Mouse (Mus musculus) limb, embryonic 12.5 days (tissue): ENCODE measurements around the gene L3mbtl4. TPM values are rescaled to one million over a fixed set of nuclear protein-coding genes. Genes with fewer than 3 reads are reported as not detected.

Experiments
- ATAC-seq: fragments of 200-750 bp; cut with Nextera tagmentation; 2 replicates; pipeline ENCODE4 v1.8.0; 2017; ENCODE audit warnings: low read depth, moderate TSS enrichment; ENCODE audit not compliant: insufficient number of reproducible peaks, insufficient read depth, low FRiP score, low TSS enrichment
- H3K27ac ChIP-seq: fragments of 300-500 bp; sonication (generic); 2 replicates; pipeline ENCODE4 v1.5.1; 2016; ENCODE audit warnings: mild to moderate bottlenecking, moderate library complexity
- H3K27me3 ChIP-seq: fragments of 300-500 bp; sonication (generic); 2 replicates; pipeline ENCODE4 v1.6.1; 2016; ENCODE audit warnings: mild to moderate bottlenecking, moderate library complexity
- H3K36me3 ChIP-seq: fragments of 300-500 bp; sonication (generic); 2 replicates; pipeline ENCODE4 v1.6.1; 2016; ENCODE audit warnings: mild to moderate bottlenecking, moderate library complexity
- H3K4me1 ChIP-seq: fragments of 300-500 bp; sonication (generic); replicated peaks from 2 replicates; pipeline ENCODE4 v1.6.1; 2016
- H3K4me2 ChIP-seq: fragments of 300-500 bp; sonication (generic); 2 replicates; pipeline ENCODE4 v1.6.1; 2016; ENCODE audit warnings: mild to moderate bottlenecking, moderate library complexity
- H3K4me3 ChIP-seq: fragments of 300-500 bp; sonication (generic); replicated peaks from 2 replicates; pipeline ENCODE4 v1.5.1; 2016; ENCODE audit warnings: mild to moderate bottlenecking
- H3K9ac ChIP-seq: fragments of 300-500 bp; sonication (generic); replicated peaks from 2 replicates; pipeline ENCODE4 v1.6.1; 2016; ENCODE audit warnings: mild to moderate bottlenecking, moderate library complexity
- H3K9me3 ChIP-seq: fragments of 300-500 bp; sonication (generic); 2 replicates; pipeline ENCODE4 v1.6.1; 2016; ENCODE audit warnings: mild to moderate bottlenecking, moderate library complexity
- WGBS: fragments of 180-500 bp; shearing (Covaris S2); methylation state at CpG from one replicate; pipeline ENCODE4 v1.1.7; 2016; 5-methylcytosine and 5-hydroxymethylcytosine counted together
- polyA plus RNA-seq: library from polyadenylated mRNA; unstranded; fragments of >200 nt; fragmentation: Nextera tagmentation; extraction: Ambion mirVana; gene quantifications from 2 replicates; pipeline ENCODE4 v1.2.1, GENCODE M21; 2016

Gene L3mbtl4
- polyA plus RNA-seq, 1 experiment from 2014 or later, result 0.13 TPM

DNA sequence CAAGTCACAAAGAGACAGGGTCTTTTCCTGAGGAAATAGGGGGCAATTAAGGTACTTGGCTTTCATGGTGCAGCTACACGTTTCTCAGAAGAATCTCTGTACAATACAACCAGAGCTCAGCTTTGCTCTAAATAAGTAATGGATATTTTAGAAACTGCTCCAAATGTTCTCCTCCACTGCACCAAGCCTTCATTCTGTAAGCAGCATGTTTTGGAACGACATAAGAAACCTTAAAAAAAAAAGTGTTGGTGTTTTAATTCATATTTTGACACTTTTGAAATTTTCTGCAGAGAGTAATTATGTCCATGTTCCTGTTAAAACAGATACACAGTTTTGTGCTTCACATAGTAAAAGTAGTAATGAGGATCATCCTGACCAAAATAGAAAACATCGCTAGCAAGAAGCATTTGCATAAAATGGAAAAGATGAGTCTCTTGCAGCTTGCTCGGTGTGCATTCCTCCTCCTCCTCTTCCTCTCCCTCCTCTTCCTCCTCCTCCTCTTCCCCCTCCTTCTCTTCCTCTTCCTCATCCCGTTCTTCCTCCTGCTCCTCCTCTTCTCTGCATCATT lies 369.0 kb downstream of the L3mbtl4 start:
- H3K4me2 ChIP-seq, result no peak overlapping the region
- H3K36me3 ChIP-seq, result no peaks in the 10 kb centered on the region
- H3K4me1 ChIP-seq, result no peaks in the 10 kb centered on the region
- H3K27ac ChIP-seq, result no peak overlapping the region
- 76% methylated on average over 5 of the region's 5 CpGs for WGBS
- no peaks in the 10 kb centered on the region for H3K9me3 ChIP-seq
- no peak overlapping the region for H3K9ac ChIP-seq
- no peak for ATAC-seq
- no peaks in the 10 kb centered on the region for H3K27me3 ChIP-seq
- no peak overlapping the region for H3K4me3 ChIP-seq

DNA sequence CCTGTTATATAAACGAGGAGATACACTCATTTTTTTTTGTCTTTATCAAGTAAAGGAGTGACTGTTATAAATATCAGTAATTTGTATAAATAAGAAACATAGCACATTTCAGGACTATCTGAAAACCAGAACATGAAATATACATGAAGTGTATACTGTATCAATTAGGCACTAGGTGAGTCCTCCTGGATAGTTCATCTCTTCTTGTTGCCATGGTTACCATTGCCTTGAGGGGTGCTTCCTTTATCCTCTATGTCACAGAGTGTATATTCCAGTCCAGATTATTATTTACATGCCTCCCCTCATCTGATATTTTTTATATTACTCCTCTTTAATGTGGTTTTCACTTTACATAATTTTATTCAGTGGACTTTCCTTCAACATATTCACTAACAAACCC lies 392.9 kb downstream of the L3mbtl4 start:
- Histone ChIP-seq H3K9me3 (no peaks in the 10 kb centered on the region), H3K4me3 (no peak overlapping the region), H3K27me3 (no peaks in the 10 kb centered on the region), H3K27ac (no peak overlapping the region), H3K4me2 (no peak overlapping the region), H3K36me3 (no peaks in the 10 kb centered on the region), H3K9ac (no peak overlapping the region), H3K4me1 (no peaks in the 10 kb centered on the region)
- WGBS, result 83% methylated on average over 1 of the region's 1 CpGs
- no peak for ATAC-seq

GRCm38 (mm10) chr17:68672088-68672504 lies 398.5 kb downstream of the L3mbtl4 start:
- H3K9me3 ChIP-seq, result no peaks in the 10 kb centered on the region
- no peak overlapping the region for H3K4me3 ChIP-seq
- ATAC-seq, result no peak
- no peaks in the 10 kb centered on the region for H3K27me3 ChIP-seq
- no peak overlapping the region for H3K4me2 ChIP-seq
- no peaks in the 10 kb centered on the region for H3K36me3 ChIP-seq
- H3K27ac ChIP-seq, result no peak overlapping the region
- 23% methylated on average over 7 of the region's 7 CpGs for WGBS
- no peaks in the 10 kb centered on the region for H3K4me1 ChIP-seq
- H3K9ac ChIP-seq, result no peak overlapping the region

DNA sequence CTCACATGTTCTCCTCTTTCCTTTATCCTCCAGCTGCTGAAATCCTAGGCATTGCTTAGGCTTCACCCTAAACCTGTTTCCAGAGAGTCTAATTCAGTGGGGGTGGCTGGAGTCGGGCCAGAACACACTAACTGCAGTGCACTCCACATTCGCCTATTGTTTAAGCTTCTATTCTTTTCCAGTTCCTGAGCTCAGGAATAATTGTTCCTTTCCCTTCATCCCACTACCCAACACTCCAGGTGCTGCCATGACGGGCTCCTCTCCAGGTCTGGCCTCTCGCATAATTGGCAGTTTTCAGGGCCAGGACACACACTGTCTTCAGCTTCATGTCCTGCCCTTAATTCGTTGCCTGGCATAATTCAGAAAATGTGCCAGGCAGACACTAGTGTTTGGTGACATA lies 437.1 kb downstream of the L3mbtl4 start:
- ATAC-seq, result no peak
- Histone ChIP-seq H3K4me1 (no peaks in the 10 kb centered on the region), H3K9me3 (no peaks in the 10 kb centered on the region), H3K27me3 (no peaks in the 10 kb centered on the region), H3K4me2 (no peak overlapping the region), H3K36me3 (no peaks in the 10 kb centered on the region), H3K27ac (no peak overlapping the region), H3K9ac (no peak overlapping the region), H3K4me3 (no peak overlapping the region)
- WGBS, result 80% methylated on average over 5 of the region's 5 CpGs

GRCm38 (mm10) chr17:68711350-68711749 lies 437.8 kb downstream of the L3mbtl4 start:
- H3K27ac ChIP-seq, result no peak overlapping the region
- ATAC-seq, result no peak; the same call in 1 of the 2 replicates
- no peak overlapping the region for H3K4me2 ChIP-seq
- no peaks in the 10 kb centered on the region for H3K4me1 ChIP-seq
- H3K27me3 ChIP-seq, result no peaks in the 10 kb centered on the region
- H3K36me3 ChIP-seq, result no peaks in the 10 kb centered on the region
- no peak overlapping the region for H3K4me3 ChIP-seq
- no peaks in the 10 kb centered on the region for H3K9me3 ChIP-seq
- WGBS, result 87% methylated on average over 3 of the region's 3 CpGs
- no peak overlapping the region for H3K9ac ChIP-seq

- Histone ChIP-seq H3K27ac (no peak overlapping the region), H3K27me3 (no peaks in the 10 kb centered on the region), H3K9me3 (no peaks in the 10 kb centered on the region), H3K36me3 (no peaks in the 10 kb centered on the region), H3K4me2 (no peak overlapping the region), H3K4me1 (peaks cover 17% of the 10 kb centered on the region), H3K9ac (no peak overlapping the region), H3K4me3 (no peak overlapping the region)
- ATAC-seq, result no peak
- whole genome bisulfite sequencing, result 50% methylated on average over 1 of the region's 1 CpGs
Measured at GRCm38 (mm10) chr17:68748296-68748695, 474.7 kb downstream of the L3mbtl4 start.

DNA sequence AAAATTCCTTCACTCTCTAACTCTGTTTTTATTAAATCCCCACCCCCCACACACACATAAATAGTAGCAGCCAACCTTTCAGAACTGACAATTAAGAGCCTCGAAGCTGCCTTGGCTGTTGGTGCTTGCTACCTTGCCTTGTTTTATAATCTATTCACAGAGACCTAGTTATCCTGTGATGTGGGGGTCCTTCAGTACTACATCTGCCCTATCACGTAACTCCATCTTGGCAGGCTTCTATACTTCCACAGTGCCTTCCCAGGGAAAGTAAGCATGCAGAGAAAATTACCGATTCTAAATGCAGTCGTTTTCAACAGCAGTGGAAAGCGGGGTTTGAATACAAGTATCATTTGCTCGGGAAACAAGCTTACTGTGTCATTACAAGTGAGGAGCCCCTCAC lies 476.9 kb downstream of the L3mbtl4 start:
- no peak overlapping the region for H3K9ac ChIP-seq
- 70% methylated on average over 6 of the region's 6 CpGs for WGBS
- no peak overlapping the region for H3K4me2 ChIP-seq
- ATAC-seq, result no peak
- no peak overlapping the region for H3K4me3 ChIP-seq
- peaks cover 17% of the 10 kb centered on the region for H3K4me1 ChIP-seq
- no peaks in the 10 kb centered on the region for H3K9me3 ChIP-seq
- H3K36me3 ChIP-seq, result no peaks in the 10 kb centered on the region
- no peaks in the 10 kb centered on the region for H3K27me3 ChIP-seq
- H3K27ac ChIP-seq, result no peak overlapping the region

GRCm38 (mm10) chr17:68753112-68753511 lies 479.5 kb downstream of the L3mbtl4 start:
- no peak overlapping the region for H3K4me2 ChIP-seq
- WGBS, result 79% methylated on average over 7 of the region's 7 CpGs
- no peaks in the 10 kb centered on the region for H3K27me3 ChIP-seq
- no peaks in the 10 kb centered on the region for H3K9me3 ChIP-seq
- H3K4me3 ChIP-seq, result no peak overlapping the region
- H3K27ac ChIP-seq, result no peak overlapping the region
- peaks cover 16% of the 10 kb centered on the region for H3K4me1 ChIP-seq
- H3K36me3 ChIP-seq, result no peaks in the 10 kb centered on the region
- no peak overlapping the region for H3K9ac ChIP-seq
- no peak for ATAC-seq

GRCm38 (mm10) chr17:68754789-68755188 lies 481.2 kb downstream of the L3mbtl4 start:
- Histone ChIP-seq H3K27me3 (no peaks in the 10 kb centered on the region), H3K9me3 (no peaks in the 10 kb centered on the region), H3K4me2 (no peak overlapping the region), H3K4me3 (no peak overlapping the region), H3K27ac (no peak overlapping the region), H3K36me3 (no peaks in the 10 kb centered on the region), H3K9ac (no peak overlapping the region), H3K4me1 (peaks cover 10% of the 10 kb centered on the region)
- no peak for ATAC-seq
- WGBS, result 94% methylated on average over 11 of the region's 11 CpGs

DNA sequence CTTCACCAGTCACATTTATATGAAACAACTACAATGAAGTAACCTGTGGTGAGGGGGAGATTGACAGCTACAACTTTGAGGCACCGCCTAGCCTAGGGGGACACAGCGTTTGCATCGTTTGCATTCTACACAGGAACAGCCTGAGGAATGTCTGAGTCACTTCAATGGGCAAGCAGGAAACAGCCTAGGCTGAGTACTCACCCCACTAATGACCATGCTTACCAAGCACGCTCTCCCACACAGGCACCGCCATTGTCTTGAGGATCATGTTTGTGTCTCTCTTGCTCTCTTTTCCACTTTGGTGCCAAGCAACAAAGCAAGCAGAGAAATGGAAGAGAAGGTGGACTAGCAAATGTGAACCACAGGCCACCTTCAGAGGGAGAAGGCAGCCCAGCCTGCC lies 484.8 kb downstream of the L3mbtl4 start:
- H3K36me3 ChIP-seq, result no peaks in the 10 kb centered on the region
- 70% methylated on average over 5 of the region's 5 CpGs for WGBS
- no peak overlapping the region for H3K4me3 ChIP-seq
- H3K27me3 ChIP-seq, result no peaks in the 10 kb centered on the region
- no peaks in the 10 kb centered on the region for H3K4me1 ChIP-seq
- no peak overlapping the region for H3K9ac ChIP-seq
- H3K4me2 ChIP-seq, result no peak overlapping the region
- ATAC-seq, result no peak
- H3K27ac ChIP-seq, result no peak overlapping the region
- H3K9me3 ChIP-seq, result no peaks in the 10 kb centered on the region

GRCm38 (mm10) chr17:68758936-68759335 lies 485.3 kb downstream of the L3mbtl4 start:
- H3K27me3 ChIP-seq, result no peaks in the 10 kb centered on the region
- no peak for ATAC-seq
- no peak overlapping the region for H3K4me2 ChIP-seq
- H3K4me1 ChIP-seq, result no peaks in the 10 kb centered on the region
- H3K27ac ChIP-seq, result no peak overlapping the region
- 80% methylated on average over 3 of the region's 3 CpGs for WGBS
- no peaks in the 10 kb centered on the region for H3K9me3 ChIP-seq
- no peak overlapping the region for H3K4me3 ChIP-seq
- H3K36me3 ChIP-seq, result no peaks in the 10 kb centered on the region
- no peak overlapping the region for H3K9ac ChIP-seq

- 89% methylated on average over 1 of the region's 1 CpGs for WGBS
- Histone ChIP-seq H3K4me1 (no peaks in the 10 kb centered on the region), H3K9ac (no peak overlapping the region), H3K27ac (no peak overlapping the region), H3K27me3 (no peaks in the 10 kb centered on the region), H3K36me3 (no peaks in the 10 kb centered on the region), H3K9me3 (no peaks in the 10 kb centered on the region), H3K4me3 (no peak overlapping the region), H3K4me2 (no peak overlapping the region)
- ATAC-seq, result no peak
Measured at GRCm38 (mm10) chr17:68759978-68760377, 486.4 kb downstream of the L3mbtl4 start.
